Mouse (Mus musculus): ENCODE results near the gene Nectin1. TPM values are rescaled to one million over a fixed set of nuclear protein-coding genes. Genes with fewer than 3 reads are reported as not detected.

The Nectin1 gene
- total RNA-seq, 2 experiments from 2014 or later: 91.2 to 115 TPM

DNA sequence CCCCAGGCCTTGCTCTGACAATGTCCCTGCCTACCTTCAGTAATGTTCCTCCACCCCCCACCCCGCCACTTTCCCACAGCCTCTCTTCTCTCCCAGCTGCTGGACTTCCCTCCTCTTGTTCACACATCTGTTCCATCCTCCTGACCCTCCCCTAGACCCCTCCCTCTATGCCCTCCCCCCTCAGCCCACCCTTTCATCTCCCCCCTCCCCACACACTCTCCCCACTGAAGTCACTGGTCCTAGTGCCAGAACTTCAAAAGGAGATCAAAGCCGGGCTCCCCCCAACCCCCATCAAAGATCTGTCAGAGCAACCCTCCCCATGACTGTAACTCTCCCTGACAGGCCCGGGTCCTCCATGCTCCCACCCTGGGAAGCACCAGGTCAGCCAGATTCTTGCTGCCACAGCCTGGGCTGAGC is 99.9 kb downstream of the Nectin1 start:
- intact Hi-C loops (cut with DNase I): no loop called here
- no peak for DNase-seq (ENCODE audit: low spot score in 2 of 2)

DNA sequence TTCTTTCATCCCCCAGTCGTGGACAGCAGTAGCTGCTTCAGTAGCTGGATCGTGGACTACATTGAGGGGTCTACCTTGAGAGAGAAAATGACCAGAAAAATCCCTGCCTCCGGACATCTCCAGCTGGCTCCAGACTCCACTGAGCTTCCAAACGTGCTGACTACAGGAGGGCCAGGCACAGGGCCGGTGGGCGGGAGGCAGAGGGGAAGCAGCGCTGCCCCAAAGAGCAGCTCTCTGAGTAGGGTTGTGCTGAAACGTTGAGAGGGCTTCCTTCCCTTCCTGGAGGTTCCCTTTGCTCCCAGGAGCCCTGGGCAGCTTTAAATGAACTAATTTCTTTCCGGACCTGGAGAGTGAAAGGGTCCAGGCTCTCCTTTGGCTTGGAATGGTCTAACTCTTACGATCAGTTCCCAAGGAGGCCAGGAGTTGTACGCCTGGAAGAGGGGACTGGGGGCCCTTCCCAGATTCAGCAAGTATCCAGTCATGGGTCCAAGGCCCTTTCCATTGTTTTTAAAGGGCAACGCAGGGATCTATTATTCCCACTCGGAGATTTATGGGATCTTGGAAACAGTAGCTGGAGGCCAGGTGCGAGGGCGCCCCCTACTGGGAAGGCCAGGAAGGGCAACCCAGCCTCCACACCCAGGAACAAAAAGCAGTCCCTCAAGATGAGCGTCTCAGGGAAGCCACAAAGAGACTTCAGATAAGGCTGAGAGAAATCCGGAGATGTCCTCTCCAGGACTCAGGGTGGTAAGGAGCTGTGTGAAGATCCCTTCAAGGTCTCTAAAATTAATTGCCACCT is 102.1 kb downstream of the Nectin1 start:
- DNase-seq (ENCODE audit: low spot score in 2 of 2): peak; percentile 48 to 56
- intact Hi-C loops (cut with DNase I): no loop called here

DNA sequence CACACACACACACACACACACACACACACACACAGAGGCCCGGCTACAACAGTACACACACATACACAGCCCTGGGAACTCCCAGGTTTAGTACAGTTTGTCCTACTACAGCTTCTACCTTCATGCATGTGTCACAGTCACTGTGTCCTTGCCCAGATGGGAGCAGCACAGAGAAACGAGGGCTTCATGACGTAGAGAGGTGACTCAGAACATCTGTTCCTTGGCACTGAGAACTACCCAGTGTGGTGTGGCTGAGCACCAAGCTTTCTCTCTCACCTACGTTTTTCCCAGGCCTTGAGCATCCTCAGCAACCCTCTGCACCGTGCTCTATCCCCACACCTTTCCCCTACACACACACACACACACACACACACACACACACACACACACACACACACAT is 104.1 kb downstream of the Nectin1 start:
- peak; percentile 57 to 93 for DNase-seq (ENCODE audit: low spot score in 2 of 2)
- intact Hi-C loops (cut with DNase I): no loop called here

DNA sequence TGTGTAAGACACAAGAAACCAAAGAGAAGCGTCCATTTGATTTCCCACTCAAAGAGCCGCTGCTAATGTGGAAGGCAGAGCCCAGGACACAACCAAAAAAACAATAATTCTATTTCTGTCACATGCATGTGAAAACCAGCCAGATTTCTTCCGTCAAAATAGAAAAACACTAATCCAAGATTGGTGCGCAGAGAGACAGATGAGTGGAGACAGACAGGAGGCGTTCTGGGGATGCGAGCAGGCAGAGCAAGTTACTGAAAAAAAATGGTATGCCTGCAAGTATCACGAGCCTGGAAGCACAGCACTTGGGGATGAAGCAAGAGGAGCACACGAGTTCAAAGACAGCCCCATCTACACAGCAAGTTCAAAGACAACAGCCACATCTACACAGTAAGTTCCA is 106.5 kb downstream of the Nectin1 start:
- intact Hi-C loops (cut with DNase I): no loop called here
- DNase-seq (ENCODE audit: low spot score in 2 of 2): no peak

DNA sequence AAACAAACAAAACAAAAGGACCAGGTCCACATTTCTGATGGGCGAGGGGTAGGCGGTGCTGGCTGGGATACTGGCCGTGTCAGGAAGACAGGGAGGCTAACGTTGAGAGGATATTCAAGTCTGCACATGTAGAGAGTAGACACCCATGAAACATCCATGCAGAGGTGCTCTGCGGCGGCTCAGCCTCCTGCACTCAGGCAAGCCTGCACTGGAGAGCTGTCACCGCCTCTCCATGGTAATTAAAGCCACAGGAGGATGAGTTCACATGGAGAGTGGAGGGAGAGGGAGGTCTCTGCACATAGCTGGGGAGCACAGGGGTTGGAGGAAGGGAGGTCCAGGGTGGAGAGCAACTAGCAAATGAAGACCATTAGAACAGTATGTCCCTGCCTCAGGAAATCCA is 107.4 kb downstream of the Nectin1 start:
- intact Hi-C loops (cut with DNase I): no loop called here

DNA sequence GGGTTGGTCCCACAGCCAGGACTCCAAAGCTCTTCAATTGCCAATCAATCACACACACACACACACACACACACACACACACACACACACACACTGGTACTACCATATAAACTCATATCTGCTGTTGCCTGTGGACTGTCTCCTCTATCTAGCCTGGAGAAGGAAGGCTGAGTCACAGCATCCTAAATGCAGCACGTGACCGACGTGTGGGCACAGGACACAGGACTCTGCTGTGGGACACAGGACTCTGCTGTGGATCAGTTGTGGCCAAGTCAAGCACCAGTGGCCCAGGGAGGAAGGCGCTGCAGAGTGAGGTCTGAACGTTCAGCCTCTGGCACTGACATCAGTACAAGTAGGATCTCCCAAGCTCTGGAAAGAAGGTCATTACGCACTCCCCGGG is 112.1 kb downstream of the Nectin1 start:
- intact Hi-C loops (cut with DNase I): no loop called here
- DNase-seq (ENCODE audit: low spot score in 2 of 2): no peak

More for the DNA sequence above, 107.4 kb downstream of the Nectin1 start:
- DNase-seq (ENCODE audit: low spot score in 2 of 2): no peak
